Mouse (Mus musculus) frontal cortex, postnatal 14 days (tissue): ENCODE results near the gene H2afv.
"Not testable (repeated sequence)": the region's sequence is repeated elsewhere in the genome, so short reads cannot be mapped to it uniquely, and the experiment has no call there.

Experiments used
- DNase-seq, 2 experiments: peaks; one replicate each; pipeline ENCODE4 v3.0.0; 2022; ENCODE audit warnings: low spot score in 2 of 2

The H2afv gene

GRCm38 (mm10) chr11:6471054-6471453 is 26.8 kb upstream of the H2afv start:
- no peak for DNase-seq

- DNase-seq: no peak
Observed at GRCm38 (mm10) chr11:6468541-6468940, 24.3 kb upstream of the H2afv start.

- peak in 1 of 2 experiments; percentile 58 for DNase-seq
Observed at GRCm38 (mm10) chr11:6465122-6465521, 20.9 kb upstream of the H2afv start.

GRCm38 (mm10) chr11:6463159-6463837 is 19.1 kb upstream of the H2afv start:
- DNase-seq: no peak

- DNase-seq: no peak
Observed at GRCm38 (mm10) chr11:6456083-6456482, 11.8 kb upstream of the H2afv start.

- not testable (repeated sequence) for DNase-seq
Observed at GRCm38 (mm10) chr11:6448155-6448554, 3.9 kb upstream of the H2afv start.

GRCm38 (mm10) chr11:6447493-6447892 is 3.2 kb upstream of the H2afv start:
- DNase-seq: no peak

GRCm38 (mm10) chr11:6445951-6446350 is 1.7 kb upstream of the H2afv start:
- no peak for DNase-seq

GRCm38 (mm10) chr11:6445441-6445840 is 1.2 kb upstream of the H2afv start:
- no peak for DNase-seq

GRCm38 (mm10) chr11:6443727-6444076 is 541 bp downstream of the H2afv start:
- DNase-seq: no peak

- no peak for DNase-seq
Observed at GRCm38 (mm10) chr11:6443102-6443501, 1.1 kb downstream of the H2afv start.

GRCm38 (mm10) chr11:6442566-6442965 is 1.7 kb downstream of the H2afv start:
- no peak for DNase-seq

GRCm38 (mm10) chr11:6440171-6440570 is 4.1 kb downstream of the H2afv start:
- DNase-seq: no peak

- no peak for DNase-seq
Observed at GRCm38 (mm10) chr11:6437667-6438066, 6.6 kb downstream of the H2afv start.

GRCm38 (mm10) chr11:6436442-6436841 is 7.8 kb downstream of the H2afv start:
- DNase-seq: no peak

GRCm38 (mm10) chr11:6430186-6430585 is 14.1 kb downstream of the H2afv start:
- DNase-seq: no peak

GRCm38 (mm10) chr11:6420722-6421350 is 23.4 kb downstream of the H2afv start:
- no peak for DNase-seq

- no peak for DNase-seq
Observed at GRCm38 (mm10) chr11:6420283-6420703, 23.9 kb downstream of the H2afv start.

- not testable (repeated sequence) for DNase-seq
Observed at GRCm38 (mm10) chr11:6419156-6419555, 25.1 kb downstream of the H2afv start.

- no peak for DNase-seq
Observed at GRCm38 (mm10) chr11:6418751-6419150, 25.5 kb downstream of the H2afv start.

GRCm38 (mm10) chr11:6417490-6417889 is 26.8 kb downstream of the H2afv start:
- no peak for DNase-seq

- DNase-seq: no peak
Observed at GRCm38 (mm10) chr11:6417069-6417468, 27.2 kb downstream of the H2afv start.

- DNase-seq: peak; percentile 75
Observed at GRCm38 (mm10) chr11:6416405-6417034, 27.7 kb downstream of the H2afv start.
